Mouse (Mus musculus): Measurements from ENCODE around the gene Lipe.

DNA sequence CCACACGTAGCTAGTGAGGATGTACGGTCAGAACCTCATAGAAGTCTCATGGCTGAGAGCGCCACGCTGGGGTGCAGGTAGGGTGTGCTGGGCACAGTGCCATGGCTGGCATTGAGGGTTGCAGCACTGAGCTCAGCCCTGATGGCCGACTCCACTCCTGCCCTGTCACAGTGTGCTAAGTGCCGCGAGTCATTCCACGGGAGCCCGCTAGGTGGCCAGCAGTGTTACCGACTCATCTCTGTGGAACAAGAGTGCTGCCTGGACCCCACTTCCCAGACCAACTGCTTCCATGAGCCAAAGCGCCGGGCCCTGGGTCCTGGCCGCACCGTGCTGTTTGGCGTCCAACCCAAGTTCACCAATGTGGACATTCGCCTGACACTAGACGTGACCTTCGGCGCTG, 35.4 kb downstream of the Lipe start:
- TF ChIP-seq CTCF (IDR thresholded peaks at IDR 0.05) (peak; percentile 54), EP300 (IDR thresholded peaks at IDR 0.05) (no peak)

All from lung, postnatal 0 days (tissue).